Mouse (Mus musculus) left cerebral cortex, postnatal 25 days (tissue): ENCODE results near the gene Zmiz1. TPM values are rescaled to one million over a fixed set of nuclear protein-coding genes. Genes with fewer than 3 reads are reported as not detected.
A peak's percentile ranks its signal among the peaks of the same experiment; 100 is the strongest.

Experiments used
- DNase-seq, 2 experiments: peaks; one replicate each; pipeline ENCODE4 v3.0.0; 2022; ENCODE audit warnings: low spot score in 2 of 2, mixed read lengths in 1 of 2
- intact Hi-C: fragments of 180-260 bp; cut with DNase I; formaldehyde crosslinking; loops from one replicate; pipeline ENCODE4 v1.15.1; 2025
- total RNA-seq, 2 experiments: library from RNA; stranded (reverse); gene quantifications; 2 replicates each; pipeline ENCODE4 v1.2.3; 2021

Gene Zmiz1
- total RNA-seq, 2 experiments from 2014 or later = 85.1 to 95.2 TPM

- DNase-seq = no peak
- intact Hi-C loops = no loop called here
Observed at GRCm38 (mm10) chr14:25524111-25524495, 65.1 kb downstream of the Zmiz1 start.

- DNase-seq = no peak
- intact Hi-C loops = no loop called here
Observed at GRCm38 (mm10) chr14:25524884-25525283, 65.9 kb downstream of the Zmiz1 start.

- intact Hi-C loops = no loop called here
- DNase-seq = no peak
Observed at GRCm38 (mm10) chr14:25525729-25526128, 66.7 kb downstream of the Zmiz1 start.

- no peak for DNase-seq
- intact Hi-C loops = no loop called here
Observed at GRCm38 (mm10) chr14:25526872-25527271, 67.9 kb downstream of the Zmiz1 start.

GRCm38 (mm10) chr14:25527321-25527720 lies 68.3 kb downstream of the Zmiz1 start:
- intact Hi-C loops = no loop called here
- DNase-seq = peak; percentile 44 to 93

- DNase-seq = no peak
- intact Hi-C loops = no loop called here
Observed at GRCm38 (mm10) chr14:25530342-25530741, 71.4 kb downstream of the Zmiz1 start.

GRCm38 (mm10) chr14:25530815-25531214 lies 71.8 kb downstream of the Zmiz1 start:
- intact Hi-C loops = no loop called here

GRCm38 (mm10) chr14:25533010-25533409 lies 74.0 kb downstream of the Zmiz1 start:
- intact Hi-C loops = no loop called here
- DNase-seq = no peak

More at GRCm38 (mm10) chr14:25530815-25531214, 71.8 kb downstream of the Zmiz1 start:
- no peak for DNase-seq

- DNase-seq = no peak
- intact Hi-C loops = no loop called here
Observed at GRCm38 (mm10) chr14:25533631-25534395, 74.8 kb downstream of the Zmiz1 start.

GRCm38 (mm10) chr14:25534396-25534769 lies 75.4 kb downstream of the Zmiz1 start:
- no peak for DNase-seq
- intact Hi-C loops = no loop called here

- no peak for DNase-seq
- intact Hi-C loops = no loop called here
Observed at GRCm38 (mm10) chr14:25534918-25535582, 76.1 kb downstream of the Zmiz1 start.

- intact Hi-C loops = no loop called here
- no peak for DNase-seq
Observed at GRCm38 (mm10) chr14:25535583-25535943, 76.6 kb downstream of the Zmiz1 start.

- no peak for DNase-seq
- intact Hi-C loops = no loop called here
Observed at GRCm38 (mm10) chr14:25536476-25536875, 77.5 kb downstream of the Zmiz1 start.

- intact Hi-C loops = no loop called here
- no peak for DNase-seq
Observed at GRCm38 (mm10) chr14:25537351-25537750, 78.4 kb downstream of the Zmiz1 start.

- no peak for DNase-seq
- intact Hi-C loops = no loop called here
Observed at GRCm38 (mm10) chr14:25538522-25538921, 79.5 kb downstream of the Zmiz1 start.

- intact Hi-C loops = no loop called here
- DNase-seq = no peak
Observed at GRCm38 (mm10) chr14:25539493-25540116, 80.6 kb downstream of the Zmiz1 start.

GRCm38 (mm10) chr14:25540172-25540571 lies 81.2 kb downstream of the Zmiz1 start:
- no peak for DNase-seq
- intact Hi-C loops = no loop called here

GRCm38 (mm10) chr14:25541213-25541612 lies 82.2 kb downstream of the Zmiz1 start:
- intact Hi-C loops = no loop called here
- DNase-seq = no peak

GRCm38 (mm10) chr14:25543098-25543497 lies 84.1 kb downstream of the Zmiz1 start:
- no peak for DNase-seq
- intact Hi-C loops = no loop called here

GRCm38 (mm10) chr14:25543927-25544326 lies 84.9 kb downstream of the Zmiz1 start:
- DNase-seq = no peak
- intact Hi-C loops = no loop called here
